Mouse (Mus musculus) kidney, adult 8-10 months (tissue): Measurements from ENCODE around the gene Coq8a.

ENCODE experiments used
- DNase-seq, 2 experiments: peaks; one replicate each; pipeline ENCODE4 v3.0.0; 2022

Coq8a gene

GRCm38 (mm10) chr1:180196508-180196907 is 2.9 kb downstream of the Coq8a start:
- DNase-seq: peak; percentile 79 to 85

GRCm38 (mm10) chr1:180195703-180196381 is 3.6 kb downstream of the Coq8a start:
- DNase-seq: peak; percentile 99

- DNase-seq: peak; percentile 68 to 83
Observed at GRCm38 (mm10) chr1:180194781-180195471, 4.5 kb downstream of the Coq8a start.

GRCm38 (mm10) chr1:180194048-180194447 is 5.4 kb downstream of the Coq8a start:
- DNase-seq: no peak

GRCm38 (mm10) chr1:180193391-180193935 is 5.9 kb downstream of the Coq8a start:
- DNase-seq: no peak

- no peak for DNase-seq
Observed at GRCm38 (mm10) chr1:180192866-180193265, 6.5 kb downstream of the Coq8a start.

- no peak for DNase-seq
Observed at GRCm38 (mm10) chr1:180191651-180192220, 7.7 kb downstream of the Coq8a start.

- DNase-seq: no peak
Observed at GRCm38 (mm10) chr1:180191112-180191511, 8.3 kb downstream of the Coq8a start.

- peak; percentile 74 to 83 for DNase-seq
Observed at GRCm38 (mm10) chr1:180188951-180189350, 10.5 kb downstream of the Coq8a start.

GRCm38 (mm10) chr1:180186371-180186770 is 13.0 kb downstream of the Coq8a start:
- no peak for DNase-seq

GRCm38 (mm10) chr1:180185877-180186276 is 13.5 kb downstream of the Coq8a start:
- DNase-seq: no peak

- no peak for DNase-seq
Observed at GRCm38 (mm10) chr1:180184768-180185167, 14.6 kb downstream of the Coq8a start.

- no peak for DNase-seq
Observed at GRCm38 (mm10) chr1:180183525-180184159, 15.8 kb downstream of the Coq8a start.

GRCm38 (mm10) chr1:180182731-180183130 is 16.7 kb downstream of the Coq8a start:
- peak in 1 of 2 experiments; percentile 62 for DNase-seq

- no peak for DNase-seq
Observed at GRCm38 (mm10) chr1:180181966-180182319, 17.5 kb downstream of the Coq8a start.

- DNase-seq: peak; percentile 69 to 74
Observed at GRCm38 (mm10) chr1:180181304-180181965, 18.0 kb downstream of the Coq8a start.

GRCm38 (mm10) chr1:180179840-180180239 is 19.6 kb downstream of the Coq8a start:
- no peak for DNase-seq

GRCm38 (mm10) chr1:180179100-180179499 is 20.3 kb downstream of the Coq8a start:
- peak in 1 of 2 experiments; percentile 56 for DNase-seq

GRCm38 (mm10) chr1:180178340-180178739 is 21.1 kb downstream of the Coq8a start:
- DNase-seq: no peak

- no peak for DNase-seq
Observed at GRCm38 (mm10) chr1:180176784-180177183, 22.6 kb downstream of the Coq8a start.

GRCm38 (mm10) chr1:180175635-180176034 is 23.8 kb downstream of the Coq8a start:
- DNase-seq: peak; percentile 77 to 87

- DNase-seq: no peak
Observed at GRCm38 (mm10) chr1:180175167-180175566, 24.2 kb downstream of the Coq8a start.

GRCm38 (mm10) chr1:180174718-180175117 is 24.7 kb downstream of the Coq8a start:
- no peak for DNase-seq
